Mouse (Mus musculus) heart, postnatal 36 days (tissue): ENCODE data around the gene Disp1. TPM values are rescaled to one million over a fixed set of nuclear protein-coding genes. Genes with fewer than 3 reads are reported as not detected.

Source experiments
- DNase-seq, 2 experiments: peaks; one replicate each; pipeline ENCODE4 v3.0.0; 2021 to 2022
- intact Hi-C: fragments of 180-260 bp; cut with DNase I; formaldehyde crosslinking; loops from one replicate; pipeline ENCODE4 v1.15.1; 2025
- total RNA-seq, 2 experiments: library from RNA; stranded (reverse); gene quantifications; 2 replicates each; pipeline ENCODE4 v1.2.3; 2021

Gene Disp1
- total RNA-seq, 2 experiments from 2014 or later = 5.6 to 7.0 TPM

DNA sequence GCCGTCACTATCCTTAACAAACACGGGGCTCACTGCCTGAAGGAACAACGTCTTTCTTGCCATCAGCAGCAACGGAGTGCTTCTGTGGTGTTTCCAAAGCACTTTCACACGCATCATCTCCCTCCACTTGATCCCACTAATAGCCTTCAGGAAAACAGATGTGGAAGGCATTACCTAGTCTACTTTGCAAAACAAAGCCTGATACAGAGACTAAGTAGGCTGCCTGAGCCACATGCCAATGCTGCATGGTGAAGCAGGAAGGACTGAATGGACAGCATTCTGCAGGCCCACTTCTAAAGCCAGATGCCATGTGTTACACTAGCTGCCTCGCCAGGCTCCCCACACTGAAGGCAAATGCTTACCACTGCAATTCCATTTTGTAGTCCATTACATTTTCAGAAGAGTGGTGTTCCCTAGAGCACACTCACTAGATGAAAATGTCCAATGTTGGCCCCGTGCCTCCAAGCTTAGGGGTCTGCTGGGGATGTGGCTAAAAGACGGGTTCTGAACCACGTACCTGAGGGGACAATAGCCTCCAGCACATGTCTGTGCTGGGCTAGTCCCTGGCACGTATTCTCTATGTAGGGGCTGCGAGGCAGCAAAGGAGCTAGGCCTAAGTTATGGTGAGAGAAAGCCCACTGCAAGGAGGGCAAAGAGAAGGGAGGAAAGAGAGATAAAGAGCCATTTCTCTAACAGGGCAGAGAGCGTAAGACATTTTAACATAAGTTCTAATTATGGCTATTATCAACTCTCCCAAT is 80.6 kb downstream of the Disp1 start:
- no peak for DNase-seq
- intact Hi-C loops = no loop called here

DNA sequence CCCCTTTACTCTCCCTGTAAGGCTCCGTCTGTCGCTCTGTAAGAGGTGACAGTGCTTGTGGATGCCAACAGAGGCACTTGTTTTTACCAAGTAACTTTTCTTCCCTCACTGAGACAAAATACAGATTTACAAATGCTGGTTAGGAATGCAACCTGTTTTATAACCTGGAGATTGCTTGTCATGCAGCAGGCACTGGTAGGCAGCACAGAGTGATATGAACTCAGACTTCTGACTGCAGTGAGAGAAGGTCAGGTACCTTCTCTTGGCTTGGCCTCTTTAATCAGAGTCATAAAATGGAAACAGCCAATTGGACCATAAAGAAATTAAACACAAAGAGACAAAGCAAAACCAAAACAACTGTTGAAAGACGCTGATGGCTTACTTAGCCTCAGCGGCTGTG is 83.2 kb downstream of the Disp1 start:
- intact Hi-C loops = no loop called here
- DNase-seq = no peak

DNA sequence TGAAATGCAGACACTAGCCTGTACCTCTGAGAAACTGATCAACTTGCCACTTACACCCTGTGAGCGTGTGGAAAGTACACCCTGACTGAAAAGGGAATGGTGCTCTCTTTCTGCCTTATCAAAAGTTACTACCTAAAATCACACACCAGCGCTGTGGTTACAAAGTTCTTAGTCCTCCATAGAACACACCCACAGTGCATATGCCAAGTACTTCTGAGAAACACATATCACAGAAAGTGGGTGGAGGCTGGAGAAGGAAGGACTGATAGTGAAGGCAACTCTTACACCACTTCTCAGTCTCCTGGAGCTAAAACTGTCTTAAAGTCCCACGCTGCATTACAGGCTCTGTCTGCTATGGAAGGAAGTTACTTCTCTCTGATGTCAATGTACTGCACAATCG is 86.9 kb downstream of the Disp1 start:
- DNase-seq = no peak
- intact Hi-C loops = no loop called here

DNA sequence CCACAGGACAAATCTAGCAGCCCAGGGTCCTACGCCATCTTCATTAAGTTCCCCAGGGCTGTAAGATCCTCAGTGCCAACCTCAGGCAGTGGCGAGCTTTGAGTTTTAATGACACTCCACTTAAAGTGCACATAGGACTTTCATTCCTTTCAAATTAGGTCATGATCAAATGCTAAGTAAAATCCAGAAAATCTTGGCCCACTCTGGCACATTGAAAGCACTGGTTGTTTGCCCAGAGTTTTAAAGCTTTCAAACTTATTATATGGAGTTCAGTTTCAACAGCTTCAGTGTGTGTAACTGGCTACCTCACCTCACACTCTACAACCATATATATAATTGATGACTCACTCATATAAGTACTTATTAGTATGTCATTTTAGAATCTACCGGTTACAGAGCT is 87.9 kb downstream of the Disp1 start:
- intact Hi-C loops = no loop called here

DNA sequence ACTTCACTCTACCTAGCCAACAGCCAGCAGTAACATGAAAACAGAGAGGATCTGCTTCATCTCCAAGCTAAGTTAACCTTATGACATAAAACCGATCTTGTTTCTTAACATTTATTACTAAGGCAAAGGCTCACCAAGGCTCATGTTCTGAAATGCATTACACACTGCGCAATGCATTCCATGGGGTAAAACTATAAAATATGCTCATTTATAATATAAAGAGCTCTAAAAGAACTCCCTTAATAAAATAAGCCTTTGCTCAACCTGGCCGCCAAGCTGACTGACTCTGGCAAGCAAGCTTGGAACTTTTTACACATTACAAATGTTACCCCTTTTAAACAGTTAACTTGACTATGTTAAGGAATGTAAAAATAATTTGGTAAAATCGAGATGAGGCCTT is 94.1 kb downstream of the Disp1 start:
- no peak for DNase-seq
- intact Hi-C loops = no loop called here

More for the DNA sequence above, 87.9 kb downstream of the Disp1 start:
- no peak for DNase-seq

DNA sequence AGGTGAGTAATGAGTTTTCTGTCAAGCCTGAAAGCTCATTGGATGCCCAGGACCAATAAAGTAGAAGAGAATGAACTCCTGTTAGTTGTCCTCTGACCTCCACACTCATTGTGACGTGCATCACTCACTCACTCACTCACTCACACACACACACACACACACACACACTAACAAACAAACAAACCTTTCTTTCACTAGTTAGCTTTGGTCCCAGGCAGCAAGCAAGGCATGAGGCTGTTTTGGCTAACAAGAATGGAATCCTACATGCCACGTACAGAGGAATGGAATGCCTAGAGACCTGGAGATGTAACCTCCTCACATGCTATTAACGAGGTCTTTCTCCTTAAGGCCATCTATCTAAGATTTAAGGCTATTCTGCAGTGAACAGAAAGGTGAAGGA is 97.6 kb downstream of the Disp1 start:
- no peak for DNase-seq
- intact Hi-C loops = no loop called here

DNA sequence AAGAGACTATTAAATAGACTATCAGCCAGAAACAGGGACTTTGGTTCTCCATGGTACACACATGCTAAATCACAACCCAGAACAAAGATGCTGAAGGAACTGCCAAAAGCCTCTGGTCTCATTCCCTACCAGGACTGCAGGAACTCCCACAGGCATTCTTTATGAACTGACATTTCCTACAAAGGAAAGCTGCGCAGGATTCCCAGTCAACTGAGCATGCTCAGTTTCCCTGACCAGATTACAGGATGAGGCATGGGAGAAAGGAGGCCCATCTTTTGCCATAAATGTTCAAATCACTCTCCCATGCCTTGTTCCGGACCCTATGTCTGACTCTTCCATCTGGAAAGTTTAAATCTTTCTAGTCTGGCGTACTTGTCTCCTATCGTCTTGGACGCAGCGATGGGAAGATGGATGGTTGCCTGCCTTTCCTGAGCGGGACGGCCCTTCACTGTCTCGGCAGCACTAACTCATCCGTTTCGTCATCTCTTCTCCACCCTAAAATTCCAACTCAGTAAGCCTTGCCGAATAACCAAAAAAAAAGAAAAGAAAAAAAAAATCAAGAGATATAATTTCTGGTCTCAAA is 100.9 kb downstream of the Disp1 start:
- intact Hi-C loops = no loop called here
- peak; percentile 28 to 38 for DNase-seq

DNA sequence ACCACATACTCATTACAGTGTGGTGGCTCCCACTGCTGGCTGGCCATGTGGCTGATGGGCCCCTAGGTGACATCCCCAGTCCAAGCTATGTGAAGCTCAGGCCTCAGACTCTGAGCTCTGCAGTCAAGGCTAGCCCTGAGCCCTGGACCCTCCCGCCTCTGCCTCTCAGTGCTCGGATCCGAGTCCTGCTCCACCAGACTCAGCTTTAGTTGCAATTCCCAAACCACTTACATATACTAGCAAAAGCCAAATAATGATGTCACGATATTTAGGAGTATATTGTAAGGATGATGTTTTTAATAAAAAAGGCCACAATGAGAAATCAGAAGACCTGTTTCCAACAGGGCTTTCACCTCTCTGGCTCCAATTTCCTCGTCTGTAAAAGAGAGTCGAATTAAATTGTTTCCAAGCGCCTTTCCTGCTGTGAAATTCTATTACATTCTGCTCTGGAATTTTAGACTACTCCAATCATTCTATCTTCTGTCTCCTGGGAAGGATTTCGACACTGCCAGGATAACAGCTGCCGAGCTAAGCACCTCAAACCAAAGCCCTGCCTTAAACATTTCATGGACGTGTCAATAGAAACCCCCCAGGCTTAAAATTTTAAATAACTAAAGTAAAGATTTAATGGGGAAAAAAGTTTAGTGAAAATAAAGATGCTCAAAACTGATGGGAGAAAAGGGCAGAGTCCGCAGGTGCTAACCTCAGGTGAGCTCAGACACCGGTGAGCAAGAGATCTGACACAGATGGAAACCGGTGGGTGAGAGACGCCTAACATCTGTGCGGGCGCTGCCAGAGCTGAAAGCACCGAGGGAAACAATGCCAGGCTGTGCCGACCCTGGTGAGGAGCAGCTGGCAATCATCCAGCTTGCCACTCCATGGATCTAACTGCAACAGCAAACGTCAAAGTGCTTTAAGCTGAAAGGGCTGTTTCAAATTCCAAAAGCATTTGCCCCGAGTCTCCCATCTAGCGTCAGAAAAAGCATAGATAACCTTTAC is 103.2 kb downstream of the Disp1 start:
- intact Hi-C loops = no loop called here
- DNase-seq = no peak

DNA sequence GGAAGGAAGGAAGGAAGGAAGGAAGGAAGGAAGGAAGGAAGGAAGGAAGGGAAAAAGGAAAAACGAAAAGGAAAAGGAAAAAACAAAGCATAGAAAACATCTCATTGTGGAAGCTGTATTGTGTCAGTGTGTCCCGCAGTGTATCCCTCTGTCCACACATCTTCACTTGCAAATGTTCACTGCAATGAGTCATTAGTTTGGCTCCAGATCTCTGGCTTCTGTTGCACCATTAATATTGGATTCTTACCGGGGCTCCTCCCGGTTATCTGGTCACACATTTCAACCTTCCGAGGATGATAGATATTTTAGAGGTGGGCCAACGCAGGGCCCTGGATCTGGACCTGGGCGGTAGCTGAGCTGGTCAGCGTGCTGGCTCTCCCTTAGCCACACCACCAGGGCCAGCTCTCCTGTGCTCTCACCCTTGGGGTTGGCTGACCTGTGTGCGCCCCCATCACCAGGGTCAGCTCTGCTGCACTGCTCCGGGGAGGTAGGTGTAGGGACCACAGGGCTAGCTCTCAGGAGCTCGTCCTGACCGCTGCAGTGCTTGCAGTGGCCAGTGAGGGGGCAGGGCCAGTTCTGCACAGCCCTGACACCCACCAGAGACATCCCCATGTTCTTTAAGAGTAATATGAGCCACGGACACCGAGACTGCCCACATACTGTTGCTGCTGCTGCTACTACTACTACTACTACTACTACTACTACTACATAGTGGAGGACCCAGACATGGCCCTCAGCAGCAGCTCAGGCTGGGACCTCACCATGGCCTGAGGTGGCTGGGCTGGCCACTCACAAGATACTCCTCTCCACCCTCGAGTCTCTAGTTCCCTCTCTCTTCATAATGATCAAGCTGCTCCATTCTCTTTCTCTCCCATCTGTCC is 104.1 kb downstream of the Disp1 start:
- no peak for DNase-seq
- intact Hi-C loops = no loop called here

DNA sequence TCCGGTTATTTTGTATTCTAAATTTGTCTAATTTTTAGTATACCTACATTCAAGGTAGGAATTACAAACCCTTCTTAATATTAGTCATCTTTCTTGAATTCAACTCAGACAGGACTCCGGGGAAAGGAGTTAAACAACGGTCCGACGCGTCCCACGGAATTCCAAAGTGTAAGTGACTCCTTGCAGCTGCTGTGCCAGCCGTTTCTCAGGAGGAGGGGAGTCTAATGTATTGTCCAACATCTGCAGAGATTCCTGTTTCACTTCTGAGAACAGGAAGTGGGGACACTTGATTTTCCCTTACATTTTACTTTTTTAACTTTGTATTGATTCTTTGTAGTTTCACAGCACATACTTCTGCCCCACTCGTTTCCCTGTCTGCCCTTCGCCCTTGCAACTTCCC is 104.9 kb downstream of the Disp1 start:
- DNase-seq = no peak
- intact Hi-C loops = no loop called here

DNA sequence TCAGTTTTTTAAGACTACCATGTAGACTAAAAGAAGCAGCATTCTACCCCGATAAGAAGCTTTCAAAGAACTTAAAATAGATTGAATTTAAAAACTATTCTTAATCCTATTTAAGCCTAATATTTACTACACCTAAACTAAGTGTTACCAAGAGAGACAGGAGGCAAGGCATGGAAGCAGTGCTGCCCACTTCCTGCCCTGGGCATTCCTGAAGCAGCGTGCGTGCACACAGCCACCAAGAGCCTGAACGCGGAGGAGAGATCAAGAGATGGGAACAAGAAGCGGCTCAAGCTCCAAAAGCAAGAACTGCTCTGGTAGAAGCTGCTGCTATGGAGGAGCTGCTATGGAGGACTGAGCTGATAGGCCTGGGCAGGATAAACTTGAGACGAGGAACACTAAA is 106.2 kb downstream of the Disp1 start:
- intact Hi-C loops = no loop called here
- DNase-seq = no peak

DNA sequence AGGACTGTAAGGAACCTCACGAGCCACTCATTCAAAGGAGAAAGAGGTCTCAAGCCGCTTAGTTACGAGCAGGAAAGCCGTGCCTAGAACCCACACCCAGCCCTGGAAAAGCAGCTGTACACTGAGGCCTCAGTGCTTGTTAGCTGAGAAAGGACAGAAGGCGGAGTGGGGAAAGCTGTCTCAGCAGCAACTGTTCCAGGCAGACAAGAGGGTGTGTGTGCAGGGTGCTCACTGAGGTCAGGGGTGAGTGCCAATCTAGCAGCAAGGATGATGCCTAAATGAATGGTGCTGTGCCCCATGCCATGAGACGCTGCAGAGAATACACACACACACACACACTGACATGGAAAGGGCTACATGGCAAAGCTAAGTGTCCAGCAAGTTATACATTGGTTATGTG is 106.8 kb downstream of the Disp1 start:
- intact Hi-C loops = no loop called here
- no peak for DNase-seq

DNA sequence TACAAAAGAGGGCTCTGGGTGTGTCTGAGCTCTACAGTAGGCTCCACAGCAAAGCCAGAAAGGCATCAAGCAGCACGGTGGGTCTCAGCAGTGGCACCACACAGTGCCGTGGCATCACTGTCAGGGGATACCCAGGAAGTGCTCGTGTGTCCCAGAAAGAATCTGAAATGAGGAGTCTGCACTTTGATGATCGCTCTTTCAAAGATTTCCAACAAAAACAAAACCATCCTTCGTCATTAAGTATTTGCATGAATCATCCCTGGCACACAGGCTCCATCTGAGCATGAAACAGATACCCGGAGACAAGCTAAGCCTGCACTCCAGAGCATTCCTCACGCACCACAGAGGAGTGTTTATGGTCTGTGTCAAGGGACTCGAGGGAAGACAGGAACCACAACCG is 107.8 kb downstream of the Disp1 start:
- intact Hi-C loops = no loop called here
- DNase-seq = no peak

DNA sequence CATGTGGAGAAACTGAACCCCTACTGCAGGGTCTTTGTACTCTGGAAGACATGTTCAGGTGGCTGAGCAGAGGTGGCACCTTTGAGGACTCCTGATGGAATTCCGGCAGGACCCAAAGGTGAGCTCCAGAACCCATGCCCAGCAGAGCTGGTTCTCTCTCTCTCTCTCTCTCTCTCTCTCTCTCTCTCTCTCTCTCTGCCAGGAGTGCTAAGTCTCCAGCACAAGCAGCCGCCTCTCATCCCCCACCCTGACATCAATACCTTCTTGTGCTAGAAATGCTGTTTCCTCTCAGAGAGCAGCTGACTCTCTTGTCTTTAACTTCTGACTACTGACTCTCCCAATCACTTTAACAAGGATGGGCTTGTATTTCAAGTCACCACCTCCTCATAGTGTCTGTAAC is 113.8 kb downstream of the Disp1 start:
- intact Hi-C loops = no loop called here
- DNase-seq = no peak

DNA sequence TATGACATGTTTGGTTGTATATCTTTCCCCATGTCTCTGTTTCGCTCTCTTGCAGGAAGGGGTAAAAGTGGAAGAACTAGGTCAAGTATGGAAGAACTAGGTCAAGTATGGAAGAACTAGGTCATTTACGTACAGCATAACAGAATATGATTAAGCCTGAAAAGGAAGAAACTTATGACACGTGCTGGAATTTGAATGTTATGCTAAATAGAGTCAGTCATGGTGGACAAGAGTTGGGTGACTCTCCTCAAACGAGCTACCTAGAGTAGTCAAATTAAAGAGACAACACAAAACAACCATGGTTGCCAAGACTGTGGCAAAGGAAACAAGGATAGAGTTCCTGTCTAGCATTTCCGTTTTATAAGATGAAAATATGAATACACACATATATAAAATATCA is 116.6 kb downstream of the Disp1 start:
- no peak for DNase-seq
- intact Hi-C loops = no loop called here

DNA sequence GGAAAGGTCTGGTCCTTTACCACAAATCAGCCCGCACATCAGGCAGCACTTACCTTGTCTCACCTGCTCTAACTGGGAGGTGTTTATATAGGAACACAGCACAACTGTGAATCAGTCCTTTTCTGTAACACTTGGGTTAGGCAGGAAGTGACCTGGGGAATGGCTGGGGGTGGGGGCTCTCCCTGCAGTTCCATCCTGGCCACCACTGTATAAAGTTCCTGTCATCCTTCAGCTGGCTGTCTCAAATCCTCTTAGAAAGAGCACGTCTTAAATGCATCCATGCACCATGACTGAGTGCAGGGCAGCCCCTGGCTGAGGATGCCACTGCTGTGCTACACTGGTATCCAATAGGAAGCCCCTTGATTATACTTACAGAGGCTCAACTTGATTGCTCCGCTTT is 118.5 kb downstream of the Disp1 start:
- DNase-seq = no peak
- intact Hi-C loops = no loop called here

DNA sequence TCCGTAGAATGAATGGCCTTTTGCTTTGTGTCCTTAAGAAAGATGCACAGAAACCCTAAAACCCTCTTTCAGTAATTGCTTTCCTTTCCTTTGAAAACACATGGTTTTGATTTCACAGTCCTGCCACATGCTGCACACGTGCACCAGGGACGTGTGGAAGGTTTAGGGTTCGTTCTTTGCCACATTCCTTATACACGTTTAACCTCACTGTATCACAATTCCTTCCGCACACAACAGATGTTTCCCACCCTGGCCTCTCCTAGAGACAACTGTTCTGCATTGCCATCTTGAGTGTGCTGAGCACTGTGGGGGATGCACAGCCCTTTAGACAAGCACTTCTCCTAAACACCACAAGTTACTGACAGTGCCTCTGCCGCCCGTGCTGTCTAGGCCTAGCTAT is 119.2 kb downstream of the Disp1 start:
- no peak for DNase-seq
- intact Hi-C loops = no loop called here

DNA sequence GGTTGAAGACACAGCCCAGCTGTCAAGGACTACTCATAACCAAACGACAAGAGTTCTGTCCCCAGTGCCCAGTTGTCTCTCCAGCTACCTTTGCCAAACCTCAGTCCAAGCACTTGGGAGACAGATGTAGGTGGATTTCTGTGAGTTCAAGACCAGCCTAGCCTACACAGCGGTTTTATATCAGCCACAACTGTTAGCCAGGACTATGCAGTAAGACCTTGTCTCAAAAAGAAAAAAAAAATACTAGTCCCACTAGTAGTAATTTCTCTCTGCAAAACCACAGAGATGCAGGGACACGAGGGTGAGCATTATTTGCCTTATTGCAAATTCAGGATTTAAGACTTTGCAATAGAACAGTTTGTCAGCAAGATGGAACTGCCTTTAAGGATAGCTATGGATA is 120.0 kb downstream of the Disp1 start:
- intact Hi-C loops = no loop called here
- no peak for DNase-seq

DNA sequence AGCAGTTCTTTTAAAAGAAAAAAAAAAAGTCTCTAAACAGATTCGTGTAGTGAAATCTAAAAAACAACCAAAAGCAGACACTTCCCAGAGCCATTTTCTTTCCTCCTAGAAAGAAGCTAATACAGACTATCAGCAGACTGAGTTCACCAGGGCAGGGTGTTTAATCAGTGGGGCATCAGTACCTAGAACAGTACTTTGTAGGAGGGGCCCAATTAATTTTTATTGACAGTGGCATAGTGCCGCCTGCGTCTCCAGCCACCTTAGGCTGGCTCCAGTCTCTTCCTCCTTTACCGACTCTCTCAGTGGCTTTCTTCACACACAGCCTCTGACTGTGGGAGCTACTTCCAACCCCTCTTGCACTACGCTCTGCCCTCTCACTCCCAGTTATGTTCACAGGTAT is 121.1 kb downstream of the Disp1 start:
- DNase-seq = no peak
- intact Hi-C loops = no loop called here

DNA sequence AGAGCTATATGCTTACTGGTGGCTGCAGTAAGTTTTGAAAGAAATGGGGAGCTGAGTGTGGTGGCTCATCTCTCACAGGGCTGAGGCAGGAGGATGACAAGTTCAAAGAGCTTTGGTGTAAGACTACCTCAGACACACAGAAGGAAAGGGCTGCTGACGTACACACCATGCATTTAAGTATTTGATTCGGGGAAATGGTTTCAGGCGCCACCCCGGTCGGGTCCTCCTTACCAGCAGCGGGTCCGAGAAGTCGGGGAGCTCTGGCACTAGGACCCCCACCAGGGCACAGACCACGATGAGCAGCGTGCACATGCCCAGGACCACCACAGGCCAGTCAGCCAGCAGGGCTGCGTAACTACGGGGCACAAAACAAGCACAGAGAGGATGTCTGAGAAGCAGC is 121.6 kb downstream of the Disp1 start:
- intact Hi-C loops = no loop called here
- no peak for DNase-seq

DNA sequence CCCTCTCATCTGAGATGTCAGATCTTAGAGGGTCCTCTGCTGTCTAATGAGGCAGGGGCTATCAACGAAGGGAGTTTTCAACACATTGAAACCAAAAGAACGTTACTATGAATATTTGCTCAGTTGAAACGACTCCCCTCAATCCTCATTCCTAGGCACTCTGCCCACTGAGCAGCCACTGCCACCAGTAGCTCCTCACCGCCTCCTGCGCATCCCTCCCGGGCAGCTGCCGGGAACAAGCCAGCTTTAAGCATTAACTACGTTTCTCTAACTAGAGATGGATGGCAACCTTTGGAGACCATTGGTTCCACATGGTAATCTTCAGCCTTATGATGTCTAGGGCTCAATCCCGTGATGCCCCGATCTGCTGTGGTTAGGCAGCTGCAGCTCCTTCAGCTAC is 123.7 kb downstream of the Disp1 start:
- intact Hi-C loops = no loop called here
- DNase-seq = no peak
